Mouse (Mus musculus): ENCODE data around the gene Cnp. TPM values are rescaled to one million over a fixed set of nuclear protein-coding genes. Genes with fewer than 3 reads are reported as not detected.
"Not testable (repeated sequence)": the region's sequence is repeated elsewhere in the genome, so short reads cannot be mapped to it uniquely, and the experiment has no call there.

Gene Cnp
- polyA plus RNA-seq, 1 experiment from 2014 or later, result 53.2 TPM

GRCm38 (mm10) chr11:100616332-100616731, 41.6 kb downstream of the Cnp start:
- no peak overlapping the region for H3K4me2 ChIP-seq
- H3K36me3 ChIP-seq, result peaks cover 12% of the 10 kb centered on the region
- WGBS, result 85% methylated on average over 5 of the region's 5 CpGs
- no peaks in the 10 kb centered on the region for H3K27me3 ChIP-seq
- no peak overlapping the region for H3K9ac ChIP-seq
- no peaks in the 10 kb centered on the region for H3K9me3 ChIP-seq
- H3K4me1 ChIP-seq (replicated peaks), result peaks cover 38% of the 10 kb centered on the region
- H3K27ac ChIP-seq (replicated peaks), result no peak overlapping the region
- ATAC-seq (ENCODE audit: low read depth), result no peak
- H3K4me3 ChIP-seq, result no peak overlapping the region

- WGBS, result 93% methylated on average over 7 of the region's 7 CpGs
Measured at GRCm38 (mm10) chr11:100616836-100617235, 42.1 kb downstream of the Cnp start.

GRCm38 (mm10) chr11:100617480-100617879, 42.8 kb downstream of the Cnp start:
- peak overlapping the region; percentile 91; the same call in 1 of the 2 replicates for H3K9ac ChIP-seq
- peak overlapping the region; percentile 83 for H3K4me2 ChIP-seq
- WGBS, result 93% methylated on average over 4 of the region's 4 CpGs
- H3K4me3 ChIP-seq, result peak overlapping the region; percentile 79; the same call in 1 of the 2 replicates
- H3K9me3 ChIP-seq, result no peaks in the 10 kb centered on the region
- H3K36me3 ChIP-seq, result peaks cover 5% of the 10 kb centered on the region; the same call in 1 of the 2 replicates
- no peak for ATAC-seq (ENCODE audit: low read depth)
- H3K27ac ChIP-seq (replicated peaks), result no peak overlapping the region
- peaks cover 35% of the 10 kb centered on the region for H3K4me1 ChIP-seq (replicated peaks)
- no peaks in the 10 kb centered on the region for H3K27me3 ChIP-seq

More at GRCm38 (mm10) chr11:100616836-100617235, 42.1 kb downstream of the Cnp start:
- H3K4me3 ChIP-seq; H3K27ac ChIP-seq (replicated peaks); H3K27me3 ChIP-seq; H3K9ac ChIP-seq; ATAC-seq (ENCODE audit: low read depth); H3K36me3 ChIP-seq; H3K4me2 ChIP-seq; H3K9me3 ChIP-seq: not testable (repeated sequence)
- peaks cover 38% of the 10 kb centered on the region for H3K4me1 ChIP-seq (replicated peaks)

GRCm38 (mm10) chr11:100618761-100619484, 44.2 kb downstream of the Cnp start, which contains the start of gene Nkiras2:
Gene Nkiras2 (plus strand): TSS chr11:100619244.
- H3K9me3 ChIP-seq, result no peaks in the 10 kb centered on the region
- peak; percentile 68 for ATAC-seq (ENCODE audit: low read depth)
- peaks cover 38% of the 10 kb centered on the region for H3K4me1 ChIP-seq (replicated peaks)
- H3K9ac ChIP-seq, result peak within 1 kb of the TSS; percentile 91
- 1% methylated on average over 36 of the region's 36 CpGs for WGBS
- peak within 1 kb of the TSS; percentile 79 for H3K4me3 ChIP-seq
- H3K27me3 ChIP-seq, result no peaks in the 10 kb centered on the region
- peaks cover 5% of the 10 kb centered on the region; the same call in 1 of the 2 replicates for H3K36me3 ChIP-seq
- peak within 1 kb of the TSS; percentile 96 for H3K27ac ChIP-seq (replicated peaks)
- peak within 1 kb of the TSS; percentile 83 for H3K4me2 ChIP-seq

GRCm38 (mm10) chr11:100619485-100619975, 44.8 kb downstream of the Cnp start:
- peaks cover 44% of the 10 kb centered on the region for H3K4me1 ChIP-seq (replicated peaks)
- peak; percentile 97 for ATAC-seq (ENCODE audit: low read depth)
- no peaks in the 10 kb centered on the region for H3K27me3 ChIP-seq
- H3K9me3 ChIP-seq, result no peaks in the 10 kb centered on the region
- H3K9ac ChIP-seq, result peak overlapping the region; percentile 91
- H3K4me2 ChIP-seq, result peak overlapping the region; percentile 83
- peak overlapping the region; percentile 79 for H3K4me3 ChIP-seq
- peak overlapping the region; percentile 96 for H3K27ac ChIP-seq (replicated peaks)
- peaks cover 6% of the 10 kb centered on the region for H3K36me3 ChIP-seq
- WGBS, result under 1% methylated on average over 40 of the region's 40 CpGs

- Histone ChIP-seq H3K4me2 (peak within 1 kb of the TSS; percentile 83), H3K27me3 (no peaks in the 10 kb centered on the region), H3K36me3 (peaks cover 11% of the 10 kb centered on the region), H3K27ac (replicated peaks) (peak within 1 kb of the TSS; percentile 96), H3K4me1 (replicated peaks) (peaks cover 46% of the 10 kb centered on the region), H3K9me3 (no peaks in the 10 kb centered on the region), H3K9ac (peak within 1 kb of the TSS; percentile 91), H3K4me3 (peak within 1 kb of the TSS; percentile 79)
- WGBS, result 3% methylated on average over 11 of the region's 11 CpGs
- peak; percentile 15 for ATAC-seq (ENCODE audit: low read depth)
Measured at GRCm38 (mm10) chr11:100619982-100620381, 45.3 kb downstream of the Cnp start, which contains the start of gene Dnajc7. Gene Dnajc7 (minus strand): TSS chr11:100620168.

- Histone ChIP-seq H3K4me3 (peak overlapping the region; percentile 65), H3K9me3 (no peaks in the 10 kb centered on the region), H3K27me3 (no peaks in the 10 kb centered on the region), H3K4me1 (replicated peaks) (peaks cover 33% of the 10 kb centered on the region), H3K36me3 (peaks cover 32% of the 10 kb centered on the region), H3K4me2 (peak overlapping the region; percentile 66), H3K9ac (peak overlapping the region; percentile 89), H3K27ac (replicated peaks) (peak overlapping the region; percentile 87)
- under 1% methylated on average over 24 of the region's 24 CpGs for WGBS
- peak; percentile 34; the same call in 1 of the 2 replicates for ATAC-seq (ENCODE audit: low read depth)
Measured at GRCm38 (mm10) chr11:100622714-100623113, 48.0 kb downstream of the Cnp start.

- no peaks in the 10 kb centered on the region for H3K27me3 ChIP-seq
- H3K36me3 ChIP-seq, result peaks cover 32% of the 10 kb centered on the region
- ATAC-seq (ENCODE audit: low read depth), result no peak
- peak overlapping the region; percentile 89 for H3K9ac ChIP-seq
- H3K4me3 ChIP-seq, result peak overlapping the region; percentile 65
- no peaks in the 10 kb centered on the region for H3K9me3 ChIP-seq
- H3K27ac ChIP-seq (replicated peaks), result 0 out of 2 replicates have a peak overlapping the region, but pooled peaks have one; percentile 6
- peaks cover 32% of the 10 kb centered on the region for H3K4me1 ChIP-seq (replicated peaks)
- WGBS, result 56% methylated on average over 5 of the region's 5 CpGs
- H3K4me2 ChIP-seq, result peak overlapping the region; percentile 66
Measured at GRCm38 (mm10) chr11:100623867-100624266, 49.2 kb downstream of the Cnp start.

GRCm38 (mm10) chr11:100625754-100626700, 51.3 kb downstream of the Cnp start:
- no peak overlapping the region for H3K27ac ChIP-seq (replicated peaks)
- no peak for ATAC-seq (ENCODE audit: low read depth)
- WGBS, result 94% methylated on average over 23 of the region's 23 CpGs
- no peaks in the 10 kb centered on the region for H3K9me3 ChIP-seq
- no peak overlapping the region for H3K9ac ChIP-seq
- no peak overlapping the region for H3K4me3 ChIP-seq
- peaks cover 32% of the 10 kb centered on the region for H3K36me3 ChIP-seq
- peaks cover 32% of the 10 kb centered on the region for H3K4me1 ChIP-seq (replicated peaks)
- H3K27me3 ChIP-seq, result no peaks in the 10 kb centered on the region; the same call in 1 of the 2 replicates
- no peak overlapping the region for H3K4me2 ChIP-seq

- WGBS, result 25% methylated on average over 9 of the region's 9 CpGs
Measured at GRCm38 (mm10) chr11:100626701-100627195, 52.0 kb downstream of the Cnp start.

GRCm38 (mm10) chr11:100628056-100628455, 53.4 kb downstream of the Cnp start:
- peak overlapping the region; percentile 68 for H3K27ac ChIP-seq (replicated peaks)
- WGBS, result 87% methylated on average over 5 of the region's 5 CpGs
- peaks cover 32% of the 10 kb centered on the region for H3K4me1 ChIP-seq (replicated peaks)
- ATAC-seq (ENCODE audit: low read depth), result no peak
- H3K9me3 ChIP-seq, result no peaks in the 10 kb centered on the region
- peaks cover 6% of the 10 kb centered on the region; the same call in 1 of the 2 replicates for H3K27me3 ChIP-seq
- H3K4me2 ChIP-seq, result no peak overlapping the region
- H3K4me3 ChIP-seq, result no peak overlapping the region
- H3K9ac ChIP-seq, result 0 out of 2 replicates have a peak overlapping the region, but pooled peaks have one; percentile 57
- H3K36me3 ChIP-seq, result peaks cover 32% of the 10 kb centered on the region

More at GRCm38 (mm10) chr11:100626701-100627195, 52.0 kb downstream of the Cnp start:
- Histone ChIP-seq H3K4me2 (no peak overlapping the region), H3K4me1 (replicated peaks) (peaks cover 32% of the 10 kb centered on the region), H3K27ac (replicated peaks) (no peak overlapping the region), H3K27me3 (no peaks in the 10 kb centered on the region; the same call in 1 of the 2 replicates), H3K4me3 (no peak overlapping the region), H3K9me3 (no peaks in the 10 kb centered on the region), H3K36me3 (peaks cover 32% of the 10 kb centered on the region), H3K9ac (no peak overlapping the region)
- no peak for ATAC-seq (ENCODE audit: low read depth)

Data from neural tube, embryonic 13.5 days (tissue).